Mouse (Mus musculus) heart, embryonic 14.5 days (tissue): ENCODE measurements around the gene Grip1. TPM values are rescaled to one million over a fixed set of nuclear protein-coding genes. Genes with fewer than 3 reads are reported as not detected.

Source experiments
- ATAC-seq: fragments of 200-750 bp; cut with Nextera tagmentation; 2 replicates; pipeline ENCODE4 v1.8.0; 2017; ENCODE audit warnings: low read depth, moderate TSS enrichment; ENCODE audit not compliant: insufficient number of reproducible peaks, insufficient read depth, low FRiP score
- H3K27ac ChIP-seq, 2 experiments: fragments of 200-500 bp in 1 of 2; fragments of 300-500 bp in 1 of 2; sonication (generic) in 1 of 2; replicated peaks in 1 of 2; 2 replicates each; pipeline ENCODE4 v1.5.1; 2012 to 2014; ENCODE audit warnings: low read depth in 2 of 2, low read length in 2 of 2, control low read depth in 1 of 2, mild to moderate bottlenecking in 1 of 2, mixed read lengths in 1 of 2; ENCODE audit not compliant: control insufficient read depth in 1 of 2, insufficient read depth in 1 of 2
- H3K27me3 ChIP-seq: fragments of 300-500 bp; sonication (generic); 2 replicates; pipeline ENCODE4 v1.6.1; 2014; ENCODE audit warnings: mild to moderate bottlenecking, low read length, control low read depth; ENCODE audit not compliant: control insufficient read depth, insufficient read depth
- H3K36me3 ChIP-seq: fragments of 300-500 bp; sonication (generic); 2 replicates; pipeline ENCODE4 v1.6.1; 2014; ENCODE audit warnings: mild to moderate bottlenecking, control low read depth, low read length, mixed read lengths; ENCODE audit not compliant: control insufficient read depth, insufficient read depth
- H3K4me1 ChIP-seq, 2 experiments: fragments of 200-500 bp in 1 of 2; fragments of 300-500 bp in 1 of 2; sonication (generic) in 1 of 2; 2 replicates each; pipeline ENCODE4 v1.6.1; 2012 to 2014; ENCODE audit warnings: low read length in 2 of 2, control low read depth in 1 of 2, mixed read lengths in 1 of 2; ENCODE audit not compliant: control insufficient read depth in 2 of 2, insufficient read depth in 2 of 2
- H3K4me2 ChIP-seq: fragments of 300-500 bp; sonication (generic); 2 replicates; pipeline ENCODE4 v1.6.1; 2014; ENCODE audit warnings: mild to moderate bottlenecking, low read length
- H3K4me3 ChIP-seq, 2 experiments: fragments of 200-500 bp in 1 of 2; fragments of 300-500 bp in 1 of 2; sonication (generic) in 1 of 2; 2 replicates each; pipeline ENCODE4 v1.5.1; 2012 to 2014; ENCODE audit warnings: low read length in 2 of 2, mild to moderate bottlenecking in 2 of 2, control low read depth in 1 of 2, low read depth in 1 of 2, moderate library complexity in 1 of 2; ENCODE audit not compliant: control insufficient read depth in 1 of 2, insufficient read depth in 1 of 2
- H3K9ac ChIP-seq: fragments of 300-500 bp; sonication (generic); 2 replicates; pipeline ENCODE4 v1.6.1; 2014; ENCODE audit warnings: mild to moderate bottlenecking, low read length
- H3K9me3 ChIP-seq: fragments of 300-500 bp; sonication (generic); 2 replicates; pipeline ENCODE4 v1.6.1; 2016; ENCODE audit warnings: low read length, control low read depth; ENCODE audit not compliant: control insufficient read depth
- WGBS: fragments of 180-500 bp; shearing (Covaris S2); extraction: QIAGEN DNeasy Blood & Tissue Kit; methylation state at CpG from one replicate; pipeline ENCODE4 v1.1.7; 2014; 5-methylcytosine and 5-hydroxymethylcytosine counted together
- polyA plus RNA-seq: library from polyadenylated mRNA; unstranded; fragments of >200 nt; fragmentation: Nextera tagmentation; extraction: Ambion mirVana; gene quantifications from 2 replicates; pipeline ENCODE4 v1.2.1, GENCODE M21; 2014

Grip1 gene
- polyA plus RNA-seq, 1 experiment from 2014 or later = 2.9 TPM

- H3K27me3 ChIP-seq = no peaks in the 10 kb centered on the region
- 80% methylated on average over 10 of the region's 10 CpGs for WGBS
- H3K9ac ChIP-seq = no peak overlapping the region
- no peaks in the 10 kb centered on the region for H3K36me3 ChIP-seq
- no peak overlapping the region for H3K4me2 ChIP-seq
- no peak overlapping the region for H3K4me3 ChIP-seq
- H3K27ac ChIP-seq = no peak overlapping the region
- no peaks in the 10 kb centered on the region for H3K9me3 ChIP-seq
- ATAC-seq = no peak
- H3K4me1 ChIP-seq = no peaks in the 10 kb centered on the region
Observed at GRCm38 (mm10) chr10:120026437-120026836, 572.8 kb downstream of the Grip1 start.

- 90% methylated on average over 6 of the region's 6 CpGs for WGBS
- Histone ChIP-seq H3K9ac (no peak overlapping the region), H3K27me3 (no peaks in the 10 kb centered on the region), H3K9me3 (no peaks in the 10 kb centered on the region), H3K27ac (no peak overlapping the region), H3K36me3 (no peaks in the 10 kb centered on the region), H3K4me3 (no peak overlapping the region), H3K4me1 (no peaks in the 10 kb centered on the region), H3K4me2 (no peak overlapping the region)
- ATAC-seq = no peak
Observed at GRCm38 (mm10) chr10:120030901-120031300, 577.3 kb downstream of the Grip1 start.

- H3K27ac ChIP-seq = no peak overlapping the region
- H3K36me3 ChIP-seq = no peaks in the 10 kb centered on the region
- H3K9ac ChIP-seq = no peak overlapping the region
- no peaks in the 10 kb centered on the region for H3K4me1 ChIP-seq
- no peak overlapping the region for H3K4me2 ChIP-seq
- 85% methylated on average over 8 of the region's 8 CpGs for WGBS
- no peaks in the 10 kb centered on the region for H3K9me3 ChIP-seq
- H3K4me3 ChIP-seq = no peak overlapping the region
- ATAC-seq = no peak
- H3K27me3 ChIP-seq = no peaks in the 10 kb centered on the region
Observed at GRCm38 (mm10) chr10:120031316-120031715, 577.7 kb downstream of the Grip1 start.

- ATAC-seq = no peak
- WGBS = 87% methylated on average over 9 of the region's 9 CpGs
- Histone ChIP-seq H3K4me2 (no peak overlapping the region), H3K4me1 (no peaks in the 10 kb centered on the region), H3K4me3 (no peak overlapping the region), H3K9me3 (no peaks in the 10 kb centered on the region), H3K36me3 (no peaks in the 10 kb centered on the region), H3K9ac (no peak overlapping the region), H3K27ac (no peak overlapping the region), H3K27me3 (no peaks in the 10 kb centered on the region)
Observed at GRCm38 (mm10) chr10:120033866-120034265, 580.2 kb downstream of the Grip1 start.

GRCm38 (mm10) chr10:120035211-120035733 lies 581.6 kb downstream of the Grip1 start:
- Histone ChIP-seq H3K4me3 (no peak overlapping the region), H3K27ac (no peak overlapping the region), H3K36me3 (no peaks in the 10 kb centered on the region), H3K9ac (no peak overlapping the region), H3K4me1 (no peaks in the 10 kb centered on the region), H3K27me3 (no peaks in the 10 kb centered on the region), H3K9me3 (no peaks in the 10 kb centered on the region), H3K4me2 (no peak overlapping the region; the same call in 1 of the 2 replicates)
- 56% methylated on average over 15 of the region's 15 CpGs for WGBS
- ATAC-seq = no peak

- no peak for ATAC-seq
- 64% methylated on average over 6 of the region's 6 CpGs for WGBS
- no peaks in the 10 kb centered on the region for H3K9me3 ChIP-seq
- H3K4me2 ChIP-seq = no peak overlapping the region
- H3K9ac ChIP-seq = no peak overlapping the region
- H3K27ac ChIP-seq = no peak overlapping the region
- no peaks in the 10 kb centered on the region for H3K4me1 ChIP-seq
- no peak overlapping the region for H3K4me3 ChIP-seq
- H3K36me3 ChIP-seq = no peaks in the 10 kb centered on the region
- no peaks in the 10 kb centered on the region for H3K27me3 ChIP-seq
Observed at GRCm38 (mm10) chr10:120035824-120036223, 582.2 kb downstream of the Grip1 start.

- 92% methylated on average over 5 of the region's 5 CpGs for WGBS
- Histone ChIP-seq H3K4me3 (no peak overlapping the region), H3K36me3 (no peaks in the 10 kb centered on the region), H3K27me3 (no peaks in the 10 kb centered on the region), H3K4me1 (no peaks in the 10 kb centered on the region), H3K9me3 (no peaks in the 10 kb centered on the region), H3K4me2 (no peak overlapping the region), H3K27ac (no peak overlapping the region), H3K9ac (no peak overlapping the region)
- ATAC-seq = no peak
Observed at GRCm38 (mm10) chr10:120038194-120038593, 584.6 kb downstream of the Grip1 start.

GRCm38 (mm10) chr10:120044237-120044636 lies 590.6 kb downstream of the Grip1 start:
- no peak for ATAC-seq
- no peak overlapping the region for H3K4me2 ChIP-seq
- H3K4me1 ChIP-seq = no peaks in the 10 kb centered on the region
- H3K27ac ChIP-seq = no peak overlapping the region
- H3K27me3 ChIP-seq = no peaks in the 10 kb centered on the region
- H3K4me3 ChIP-seq = no peak overlapping the region
- H3K9ac ChIP-seq = no peak overlapping the region
- WGBS = 85% methylated on average over 6 of the region's 6 CpGs
- no peaks in the 10 kb centered on the region for H3K9me3 ChIP-seq
- H3K36me3 ChIP-seq = no peaks in the 10 kb centered on the region
